Mouse (Mus musculus) urinary bladder, postnatal 4 days (tissue): ENCODE measurements around the gene Zscan10.
A peak's percentile ranks its signal among the peaks of the same experiment; 100 is the strongest.
"Not testable (repeated sequence)": the region's sequence is repeated elsewhere in the genome, so short reads cannot be mapped to it uniquely, and the experiment has no call there.

Experiments
- DNase-seq, 2 experiments: peaks; one replicate each; pipeline ENCODE4 v3.0.0; 2021 to 2022; ENCODE audit warnings: low spot score in 2 of 2

The Zscan10 gene

GRCm38 (mm10) chr17:23587253-23587652, 13.4 kb upstream of the Zscan10 start:
- no peak for DNase-seq

DNA sequence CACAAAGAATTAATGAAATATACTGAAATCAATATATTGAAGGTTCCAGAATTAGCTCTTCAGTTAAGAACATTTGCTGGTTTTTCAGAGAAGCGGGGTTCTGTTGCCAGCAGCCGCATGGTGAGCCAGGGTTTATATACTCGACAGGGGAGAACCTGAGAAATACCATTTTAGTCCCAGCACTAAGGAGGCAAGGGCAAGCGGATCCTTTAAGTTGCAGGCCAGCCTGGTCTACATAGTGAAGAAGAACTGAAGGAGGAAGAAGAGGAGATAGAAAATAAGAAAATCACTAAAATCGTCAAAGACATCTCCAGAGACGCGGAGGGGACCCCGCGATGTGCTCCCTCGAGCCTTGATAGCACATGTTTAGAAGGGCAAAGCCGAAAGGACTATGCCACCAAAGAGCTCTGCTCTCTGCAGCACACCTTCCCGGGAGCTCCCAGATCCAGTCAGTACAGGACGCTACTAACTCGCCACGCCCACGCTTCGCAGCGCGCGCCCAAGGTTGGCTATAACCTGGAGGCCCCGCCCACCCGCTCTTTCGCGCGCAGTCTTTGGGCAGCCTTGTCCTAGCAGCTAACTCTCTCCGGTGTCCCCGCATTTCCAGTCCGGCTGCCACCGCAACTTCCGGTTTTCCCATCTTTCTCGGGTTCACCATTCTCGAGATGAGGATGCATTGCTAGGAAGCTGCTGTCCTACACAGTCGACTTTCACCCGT, 8.3 kb upstream of the Zscan10 start:
- DNase-seq = peak; percentile 90 to 96

GRCm38 (mm10) chr17:23592926-23593300, 7.7 kb upstream of the Zscan10 start:
- DNase-seq = no peak

DNA sequence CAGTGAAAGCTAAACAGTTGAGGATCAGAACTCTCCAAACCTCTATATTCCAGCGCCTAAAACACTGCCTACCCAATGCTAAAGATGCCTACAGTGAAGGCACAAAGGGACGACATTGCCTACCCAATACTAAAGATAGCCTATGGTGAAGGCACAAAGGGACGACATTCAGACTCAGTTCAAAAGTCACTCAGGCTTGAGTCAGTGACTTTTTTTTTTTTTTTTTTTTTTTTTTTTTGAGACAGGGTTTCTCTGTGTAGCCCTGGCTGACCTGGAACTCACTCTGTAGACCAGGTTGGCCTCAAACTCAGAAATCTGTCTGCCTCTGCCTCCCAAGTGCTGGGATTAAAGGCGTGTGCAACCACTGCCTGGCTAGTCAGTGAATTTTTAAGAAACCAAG, 5.5 kb upstream of the Zscan10 start:
- not testable (repeated sequence) for DNase-seq

GRCm38 (mm10) chr17:23598582-23599552, 1.8 kb upstream of the Zscan10 start, which contains the start of gene Zfp13:
Zfp13 (minus strand) TSS chr17:23599487.
- DNase-seq = peak; percentile 87 to 88

DNA sequence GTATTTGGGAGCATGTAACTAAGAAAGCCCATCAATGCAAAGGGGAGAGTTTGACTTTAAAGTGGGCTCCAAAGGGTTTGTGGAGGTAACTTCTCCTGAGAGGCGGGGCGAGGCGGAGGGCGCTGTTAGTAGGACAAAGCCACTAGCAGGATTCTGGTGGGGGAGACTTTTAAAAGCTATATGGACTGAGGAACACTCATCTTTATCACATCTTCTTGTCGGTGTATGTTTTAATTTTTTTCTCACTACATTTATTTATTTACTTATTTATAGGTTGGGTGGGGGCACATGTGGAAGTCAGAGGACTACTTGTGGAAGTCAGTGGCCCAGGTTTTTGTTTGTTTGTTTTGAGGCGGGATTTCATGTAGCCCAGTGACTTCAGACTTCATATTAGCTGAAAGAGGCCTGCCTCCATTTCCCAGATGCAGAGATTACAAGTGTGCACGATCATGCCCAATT, 1.0 kb upstream of the Zscan10 start:
- DNase-seq = no peak

DNA sequence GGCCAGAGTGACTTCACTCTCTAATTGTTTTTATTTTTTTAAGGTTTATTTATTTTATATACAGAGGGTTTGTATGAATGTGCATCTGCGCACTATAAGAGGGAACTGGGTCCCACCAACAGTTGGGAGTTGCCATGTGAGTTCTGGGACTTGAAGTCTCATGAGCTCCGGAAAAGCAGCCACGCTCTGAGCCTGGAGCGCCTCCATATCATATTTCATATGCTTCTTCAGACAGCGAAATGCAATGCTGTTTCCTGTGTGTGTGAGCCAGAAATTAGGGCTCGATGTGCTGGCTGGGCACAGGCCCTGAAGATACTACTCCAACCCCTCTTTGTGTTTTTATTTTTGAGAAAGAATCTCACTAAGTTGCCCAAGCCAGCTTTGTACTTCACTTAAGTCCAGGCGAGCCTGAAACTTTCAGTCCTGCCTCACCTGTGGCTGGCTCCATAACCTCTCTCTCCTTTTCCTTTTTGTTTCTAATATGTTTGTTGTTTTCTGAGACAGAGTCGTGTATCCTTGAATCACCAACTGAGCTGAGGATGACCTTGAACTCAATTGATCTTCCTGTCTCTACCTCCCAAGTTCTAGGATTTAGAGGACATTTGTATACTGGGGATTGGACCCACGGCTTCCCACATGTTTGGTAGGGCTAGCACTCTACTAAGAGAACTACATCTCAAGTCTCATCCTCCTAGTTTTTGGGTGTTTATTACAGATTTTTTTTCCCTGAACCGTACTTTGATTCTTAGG, 1.4 kb downstream of the Zscan10 start:
- DNase-seq = no peak

DNA sequence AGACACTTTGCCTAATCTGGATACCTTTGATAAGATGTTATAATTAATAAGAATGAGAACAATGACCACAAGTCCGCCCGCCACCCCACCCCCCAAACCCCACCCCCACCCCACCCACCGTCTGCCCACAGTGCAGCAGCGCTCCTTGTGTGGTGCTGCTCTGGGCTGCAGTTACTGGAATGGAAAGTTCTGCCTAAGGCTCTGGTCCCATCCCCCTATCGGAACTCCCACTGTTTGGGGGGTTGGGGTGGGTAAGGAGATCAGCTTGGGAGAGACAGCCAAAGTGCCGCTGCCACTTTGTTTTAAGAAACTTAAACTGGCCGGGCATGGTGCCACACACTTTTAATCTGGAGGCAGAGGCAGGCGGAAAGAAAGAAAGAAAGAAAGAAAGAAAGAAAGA, 2.4 kb downstream of the Zscan10 start:
- DNase-seq = no peak

DNA sequence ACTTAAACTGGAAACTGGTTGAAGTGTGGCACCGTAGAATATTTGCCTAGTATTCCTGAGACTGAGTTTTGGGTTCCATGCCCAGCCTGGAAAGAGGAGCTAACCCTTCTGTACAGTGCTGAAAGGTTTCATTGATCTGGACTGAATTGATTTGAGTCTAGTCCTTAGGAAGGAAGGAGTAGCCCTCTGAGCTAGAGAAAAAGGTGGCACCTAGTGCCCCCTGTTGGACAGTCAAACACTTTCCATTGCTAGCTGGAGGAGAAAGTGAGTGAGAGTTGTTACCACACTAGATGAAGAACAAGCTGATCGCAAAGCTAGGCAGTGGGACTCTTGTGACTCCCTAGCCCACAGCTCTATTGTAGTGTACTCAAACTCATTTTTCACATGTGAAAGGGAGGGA, 2.9 kb downstream of the Zscan10 start:
- no peak for DNase-seq

DNA sequence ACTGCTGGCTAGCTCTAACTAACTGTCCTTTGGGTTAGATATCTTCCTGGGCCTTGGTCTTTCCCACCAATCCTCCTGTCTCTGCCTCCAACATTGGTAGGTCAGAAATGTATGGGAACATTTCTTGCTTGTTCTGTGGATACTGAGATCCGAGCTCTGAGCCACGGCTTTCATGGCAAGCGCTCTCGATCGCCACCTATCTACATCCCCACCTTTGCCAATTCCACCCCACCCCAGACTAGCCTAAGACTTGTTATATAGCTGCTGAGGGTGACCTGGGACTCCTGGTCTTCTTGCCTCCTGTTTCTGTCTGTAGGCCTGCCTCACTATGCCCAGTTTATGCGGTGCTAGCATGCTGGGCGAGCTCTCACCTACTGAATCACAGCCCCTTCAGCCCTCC, 3.7 kb downstream of the Zscan10 start:
- no peak for DNase-seq

GRCm38 (mm10) chr17:23605220-23605619, 4.6 kb downstream of the Zscan10 start:
- no peak for DNase-seq

DNA sequence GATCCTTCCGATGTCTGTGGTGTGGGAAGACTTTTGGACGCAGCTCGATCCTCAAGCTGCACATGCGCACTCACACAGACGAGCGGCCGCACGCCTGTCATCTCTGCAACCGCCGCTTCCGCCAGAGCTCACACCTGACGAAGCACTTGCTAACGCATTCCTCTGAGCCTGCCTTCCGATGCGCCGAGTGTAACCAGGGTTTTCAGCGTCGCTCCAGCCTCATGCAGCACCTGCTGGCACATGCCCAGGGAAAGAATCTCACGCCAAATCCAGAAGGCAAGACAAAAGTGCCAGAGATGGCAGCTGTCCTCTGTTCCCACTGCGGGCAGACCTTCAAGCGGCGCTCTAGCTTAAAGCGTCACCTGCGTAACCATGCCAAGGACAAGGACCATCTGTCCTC, 9.0 kb downstream of the Zscan10 start:
- DNase-seq = no peak

GRCm38 (mm10) chr17:23610361-23610800, 9.7 kb downstream of the Zscan10 start:
- DNase-seq = no peak

- DNase-seq = no peak
Measured at GRCm38 (mm10) chr17:23617087-23617486, 16.4 kb downstream of the Zscan10 start.

- DNase-seq = no peak
Measured at GRCm38 (mm10) chr17:23620351-23620750, 19.7 kb downstream of the Zscan10 start.

- no peak for DNase-seq
Measured at GRCm38 (mm10) chr17:23627813-23628212, 27.2 kb downstream of the Zscan10 start.

DNA sequence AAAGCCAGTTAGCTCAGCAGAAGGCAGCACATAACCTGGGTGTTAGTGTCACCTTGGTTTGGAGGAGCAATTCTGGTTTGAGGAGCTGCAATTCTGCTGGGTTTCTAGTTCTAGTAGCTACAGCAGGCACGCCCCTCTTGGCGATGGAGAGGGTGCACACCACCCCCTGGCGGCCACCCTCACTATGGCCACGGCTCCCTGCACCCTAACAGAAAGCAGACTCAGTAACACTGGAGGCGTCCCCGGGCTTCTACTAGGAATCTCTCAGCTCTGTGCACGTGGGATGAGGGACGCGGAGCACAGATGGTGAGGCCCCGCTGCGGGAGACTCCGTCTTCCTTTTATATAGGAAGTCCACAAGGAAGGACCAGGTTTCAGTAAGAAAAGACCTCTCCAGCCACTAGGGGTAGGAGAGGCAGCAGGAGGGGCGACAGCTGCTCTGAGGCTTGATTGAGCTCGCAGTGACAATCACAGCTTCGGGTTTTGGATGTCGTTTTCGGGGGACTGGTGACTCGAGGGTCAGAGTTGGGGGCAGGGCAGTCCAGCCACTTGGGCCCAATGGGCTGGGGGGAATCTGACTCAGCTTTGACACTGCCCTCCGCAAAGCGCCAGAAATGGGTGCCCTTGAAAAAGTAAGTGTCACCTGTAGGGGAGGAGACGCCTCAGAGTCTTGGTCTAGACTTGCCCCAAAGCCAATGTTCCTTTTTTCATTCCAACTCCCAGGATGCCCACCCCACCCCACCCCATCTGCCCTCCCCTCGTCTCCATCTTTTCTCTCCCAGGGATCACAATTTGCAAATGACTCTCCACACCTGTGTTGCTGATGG, 29.8 kb downstream of the Zscan10 start:
- DNase-seq = peak; percentile 75 to 88

DNA sequence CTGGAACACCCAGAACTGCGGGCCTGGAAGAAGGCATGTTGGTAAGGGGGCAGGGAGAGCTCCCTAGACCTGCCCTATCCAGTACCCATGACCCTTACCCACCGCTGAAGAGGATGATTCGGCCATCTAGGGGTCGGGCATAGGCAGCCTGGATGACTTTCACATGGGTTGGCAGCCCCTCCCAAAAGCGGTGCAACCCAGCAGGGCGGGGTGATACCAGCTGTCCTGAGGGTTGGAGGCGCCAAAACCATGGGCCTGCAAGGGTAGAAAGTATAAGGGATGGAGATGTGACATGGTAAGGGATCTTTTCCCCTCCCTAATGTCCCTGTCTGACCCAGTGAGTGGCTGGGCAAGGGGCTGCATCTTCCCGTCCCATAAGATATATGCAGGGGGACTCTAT, 30.6 kb downstream of the Zscan10 start:
- no peak for DNase-seq

DNA sequence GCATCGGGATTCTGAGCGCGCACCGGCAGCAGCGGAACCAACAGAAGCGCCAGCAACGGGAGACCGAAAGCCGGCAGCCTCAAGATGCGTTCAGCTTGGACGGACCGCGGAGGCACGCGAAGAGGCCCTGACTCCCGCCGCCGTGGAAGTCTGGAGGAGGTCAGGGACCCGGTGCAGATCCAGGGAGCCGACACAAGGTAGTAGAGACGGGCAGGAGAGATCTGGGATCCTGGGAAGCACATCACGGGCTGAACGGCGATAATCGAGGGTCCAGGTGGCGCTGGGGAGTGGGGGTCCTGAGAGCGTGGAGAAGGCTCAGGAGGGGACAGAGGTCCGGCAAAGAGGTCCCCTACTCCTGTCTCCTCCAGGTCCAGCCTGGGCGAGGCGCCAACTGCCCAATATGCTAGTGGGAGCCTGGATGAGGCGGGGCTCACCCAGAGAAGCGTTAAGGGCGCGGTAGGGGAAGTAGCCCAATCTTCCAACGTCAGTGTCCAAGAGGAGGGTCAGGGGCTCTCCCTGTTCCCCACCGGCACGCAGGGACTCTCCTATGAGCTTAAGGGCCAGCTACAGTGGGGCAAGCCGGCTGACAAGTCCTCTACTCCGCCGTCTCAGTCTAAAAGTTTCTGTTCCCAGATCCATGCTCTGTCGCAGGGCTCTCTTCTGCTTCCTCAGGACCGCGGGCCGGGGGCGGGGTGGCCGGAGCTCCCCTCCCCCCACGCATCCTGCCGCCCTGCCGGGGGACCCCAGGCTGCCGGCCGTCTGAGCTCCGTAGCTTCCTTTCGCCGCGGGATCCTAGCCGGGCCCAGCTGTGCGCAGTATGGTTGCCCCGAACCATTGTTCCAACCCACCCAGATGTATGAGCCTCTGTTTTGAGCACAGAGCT, 44.2 kb downstream of the Zscan10 start, which contains the start of gene Mmp25:
TSS of gene Mmp25 (minus strand) at position 665 of the 883 bp plus-strand sequence.
- peak in 1 of 2 experiments; percentile 60 for DNase-seq

GRCm38 (mm10) chr17:23645894-23646293, 45.2 kb downstream of the Zscan10 start:
- DNase-seq = no peak
